Mouse (Mus musculus): ENCODE measurements at regions not wholly inside any gene's neighbourhood (a gene's known extent, or its start where the extent isn't known, plus 50 kb on each side); places are given as distances from the start of the nearest gene placed in this dataset.

- no peak for TF ChIP-seq CTCF (IDR thresholded peaks at IDR 0.05; ENCODE audit: low read depth)
- no peak for TF ChIP-seq EP300 (IDR thresholded peaks at IDR 0.05; ENCODE audit: low read depth)
Observed at GRCm38 (mm10) chr10:98686370-98686769, 227.8 kb upstream of the Atp2b1 start.

All from heart, postnatal 0 days (tissue).